Mouse (Mus musculus): ENCODE measurements around the gene Camk2n1. TPM values are rescaled to one million over a fixed set of nuclear protein-coding genes. Genes with fewer than 3 reads are reported as not detected.

The Camk2n1 gene
- 13.8 and 14.5 TPM in 2 replicates for polyA plus RNA-seq (2015; fragmentation: Nextera tagmentation; extraction: Ambion mirVana)

DNA sequence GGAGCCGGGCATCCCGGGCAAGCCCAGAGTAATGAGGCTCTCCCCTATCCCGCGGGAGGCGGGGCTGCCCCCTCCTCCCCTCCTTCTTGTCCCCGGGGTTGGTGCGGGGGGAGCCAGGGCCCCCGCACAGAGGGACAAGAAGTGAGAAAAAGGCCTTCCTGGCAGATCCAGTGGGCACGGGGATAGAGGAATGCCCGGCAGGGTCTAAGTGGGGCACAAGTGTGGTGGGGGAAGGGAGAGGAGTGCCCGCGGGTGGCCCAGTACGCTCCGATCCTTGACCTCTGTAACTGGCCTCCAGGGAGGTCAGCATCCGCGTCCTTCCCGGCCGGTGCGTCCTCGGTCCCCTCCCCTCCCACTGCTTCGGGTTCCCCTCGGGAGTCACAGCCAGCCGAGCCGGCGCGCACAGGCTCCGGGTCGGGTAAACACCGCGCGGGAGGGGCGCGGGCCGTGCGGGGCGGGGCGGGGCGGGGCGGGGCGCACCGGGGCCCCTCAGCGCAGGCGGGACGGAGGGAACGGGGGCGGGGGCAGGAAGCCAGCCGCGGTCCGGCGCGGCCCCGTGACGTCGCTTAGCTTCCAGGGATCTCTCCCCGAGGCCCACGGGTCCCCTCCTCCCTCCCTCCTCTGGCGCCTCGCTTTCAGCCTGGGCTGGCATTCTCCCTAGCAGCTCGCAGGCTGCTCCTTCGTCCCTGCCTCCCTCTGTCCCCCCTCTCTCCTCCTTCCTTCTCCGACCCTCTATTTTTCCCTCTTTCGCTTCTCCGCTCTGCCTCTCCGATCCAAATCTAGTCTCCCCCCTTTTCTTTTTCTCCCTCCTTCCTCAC, at the start of gene Camk2n1:
Camk2n1 (plus strand) TSS at position 562 of the 818 bp plus-strand sequence.
- under 1% methylated on average over 40 of the region's 64 CpGs for WGBS
- Histone ChIP-seq H3K27ac (peak within 1 kb of the TSS; percentile 97), H3K4me2 (ENCODE audit: low read length) (peak within 1 kb of the TSS; percentile 71), H3K36me3 (ENCODE audit: insufficient read depth, low read length) (no peaks in the 10 kb centered on the region), H3K4me3 (replicated peaks; ENCODE audit: low read depth, low read length) (peak within 1 kb of the TSS; percentile 95), H3K9me3 (replicated peaks; ENCODE audit: low read length) (no peaks in the 10 kb centered on the region), H3K9ac (ENCODE audit: low read depth, low read length) (peak within 1 kb of the TSS; percentile 96), H3K27me3 (ENCODE audit: insufficient read depth, low read length) (no peaks in the 10 kb centered on the region), H3K4me1 (replicated peaks; ENCODE audit: insufficient read depth, low read length) (peaks cover 18% of the 10 kb centered on the region)
- DNase-seq (ENCODE audit: low spot score) (peak; percentile 93), ATAC-seq (replicated peaks; ENCODE audit: low FRiP score, low read depth) (peak; percentile 83)
- no peak for TF ChIP-seq CTCF (IDR thresholded peaks at IDR 0.05; ENCODE audit: low read depth)

DNA sequence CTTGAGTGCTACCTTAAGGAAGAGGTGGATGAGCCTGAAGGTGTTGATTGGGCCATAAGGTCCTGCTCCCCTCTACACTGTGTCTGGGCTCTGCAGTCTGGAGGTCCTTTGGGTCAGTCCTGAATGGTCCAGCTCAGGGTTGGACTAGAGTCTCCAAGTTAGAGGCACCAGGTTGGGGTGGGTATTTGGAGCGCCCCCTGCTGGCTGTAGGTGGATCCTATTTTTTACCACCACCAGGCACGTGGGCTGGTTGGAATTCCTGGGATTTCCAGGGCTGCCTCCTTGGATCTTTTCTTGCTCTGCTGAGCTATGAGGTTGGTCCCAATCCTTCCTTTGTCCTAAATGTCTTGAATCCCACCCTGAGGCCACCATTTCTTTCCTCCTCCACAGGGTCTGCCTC, 49.3 kb upstream of the Camk2n1 start:
- H3K4me2 ChIP-seq (ENCODE audit: low read length): no peak overlapping the region
- H3K36me3 ChIP-seq (ENCODE audit: insufficient read depth, low read length): no peaks in the 10 kb centered on the region
- H3K27ac ChIP-seq: no peak overlapping the region
- H3K9me3 ChIP-seq (replicated peaks; ENCODE audit: low read length): no peaks in the 10 kb centered on the region
- WGBS: 22% methylated on average over 2 of the region's 2 CpGs
- no peaks in the 10 kb centered on the region for H3K27me3 ChIP-seq (ENCODE audit: insufficient read depth, low read length)
- H3K4me1 ChIP-seq (replicated peaks; ENCODE audit: insufficient read depth, low read length): no peaks in the 10 kb centered on the region
- no peak for ATAC-seq (replicated peaks; ENCODE audit: low FRiP score, low read depth)
- H3K9ac ChIP-seq (ENCODE audit: low read depth, low read length): no peak overlapping the region
- H3K4me3 ChIP-seq (replicated peaks; ENCODE audit: low read depth, low read length): no peak overlapping the region
- DNase-seq (ENCODE audit: low spot score): no peak
- TF ChIP-seq CTCF (IDR thresholded peaks at IDR 0.05; ENCODE audit: low read depth): peak; percentile 67

DNA sequence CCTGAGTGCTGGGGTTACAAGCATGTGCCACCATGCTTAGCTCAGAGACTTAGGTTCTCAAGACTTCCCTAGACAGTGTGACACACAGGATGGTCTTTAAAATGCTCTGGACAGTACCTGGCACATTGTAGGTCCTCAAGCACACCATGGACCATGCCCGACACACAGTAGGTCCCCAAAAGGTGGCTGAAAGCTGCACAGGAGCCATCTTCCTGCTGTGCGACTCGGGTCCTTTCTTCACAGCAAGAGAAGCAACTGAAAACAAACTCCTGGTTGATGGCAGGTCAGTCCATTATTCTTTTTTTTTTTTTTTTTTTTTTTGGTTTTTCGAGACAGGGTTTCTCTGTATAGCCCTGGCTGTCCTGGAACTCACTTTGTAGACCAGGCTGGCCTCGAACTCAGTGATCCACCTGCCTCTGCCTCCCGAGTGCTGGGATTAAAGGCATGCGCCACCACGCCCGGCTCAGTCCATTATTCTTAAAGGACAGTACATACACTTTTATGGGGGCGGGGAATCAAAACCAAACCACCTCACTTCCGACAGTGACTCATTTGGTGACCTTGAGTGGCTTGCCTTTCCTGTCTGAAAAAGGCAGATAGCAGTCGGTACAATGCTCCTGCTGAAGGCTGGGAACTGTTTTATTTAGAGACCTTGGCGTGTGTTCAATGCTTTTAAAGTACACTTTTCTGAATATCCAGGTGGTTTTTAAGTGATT, 46.5 kb upstream of the Camk2n1 start:
- ATAC-seq (replicated peaks; ENCODE audit: low FRiP score, low read depth) (no peak), DNase-seq (ENCODE audit: low spot score) (peak; percentile 25)
- TF ChIP-seq CTCF (IDR thresholded peaks at IDR 0.05; ENCODE audit: low read depth): no peak
- H3K4me1 ChIP-seq (replicated peaks; ENCODE audit: insufficient read depth, low read length): no peaks in the 10 kb centered on the region
- H3K4me3 ChIP-seq (replicated peaks; ENCODE audit: low read depth, low read length): no peak overlapping the region
- H3K27me3 ChIP-seq (ENCODE audit: insufficient read depth, low read length): no peaks in the 10 kb centered on the region
- H3K9ac ChIP-seq (ENCODE audit: low read depth, low read length): no peak overlapping the region
- no peak overlapping the region for H3K4me2 ChIP-seq (ENCODE audit: low read length)
- 58% methylated on average over 11 of the region's 13 CpGs for WGBS
- H3K27ac ChIP-seq: no peak overlapping the region
- no peaks in the 10 kb centered on the region for H3K36me3 ChIP-seq (ENCODE audit: insufficient read depth, low read length)
- H3K9me3 ChIP-seq (replicated peaks; ENCODE audit: low read length): no peaks in the 10 kb centered on the region

DNA sequence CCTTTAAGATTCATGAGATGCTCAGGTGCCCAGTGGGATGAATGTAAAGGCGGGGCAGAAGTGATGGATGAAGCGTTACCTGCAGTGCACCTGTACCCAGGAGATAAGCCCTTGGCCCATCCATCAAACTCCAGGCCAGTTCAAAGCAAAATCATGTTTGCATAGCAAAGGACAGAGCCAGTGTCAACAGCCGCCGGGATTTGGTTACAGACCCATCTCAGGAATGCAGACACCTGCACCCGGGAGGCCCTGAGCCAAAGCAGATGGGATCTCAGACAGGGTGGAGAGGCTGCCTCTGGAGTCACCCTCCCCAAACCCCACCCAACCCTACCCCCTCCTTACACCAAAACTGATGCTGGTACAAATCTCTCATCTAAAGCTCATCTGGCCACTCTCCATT, 43.1 kb upstream of the Camk2n1 start:
- H3K27me3 ChIP-seq (ENCODE audit: insufficient read depth, low read length): no peaks in the 10 kb centered on the region
- DNase-seq (ENCODE audit: low spot score) (peak; percentile 26), ATAC-seq (replicated peaks; ENCODE audit: low FRiP score, low read depth) (no peak)
- H3K4me3 ChIP-seq (replicated peaks; ENCODE audit: low read depth, low read length): no peak overlapping the region
- 14% methylated on average over 5 of the region's 5 CpGs for WGBS
- no peak overlapping the region for H3K27ac ChIP-seq
- no peaks in the 10 kb centered on the region for H3K9me3 ChIP-seq (replicated peaks; ENCODE audit: low read length)
- H3K4me2 ChIP-seq (ENCODE audit: low read length): no peak overlapping the region
- no peaks in the 10 kb centered on the region for H3K36me3 ChIP-seq (ENCODE audit: insufficient read depth, low read length)
- no peak overlapping the region for H3K9ac ChIP-seq (ENCODE audit: low read depth, low read length)
- peaks cover 9% of the 10 kb centered on the region for H3K4me1 ChIP-seq (replicated peaks; ENCODE audit: insufficient read depth, low read length)
- TF ChIP-seq CTCF (IDR thresholded peaks at IDR 0.05; ENCODE audit: low read depth): no peak

DNA sequence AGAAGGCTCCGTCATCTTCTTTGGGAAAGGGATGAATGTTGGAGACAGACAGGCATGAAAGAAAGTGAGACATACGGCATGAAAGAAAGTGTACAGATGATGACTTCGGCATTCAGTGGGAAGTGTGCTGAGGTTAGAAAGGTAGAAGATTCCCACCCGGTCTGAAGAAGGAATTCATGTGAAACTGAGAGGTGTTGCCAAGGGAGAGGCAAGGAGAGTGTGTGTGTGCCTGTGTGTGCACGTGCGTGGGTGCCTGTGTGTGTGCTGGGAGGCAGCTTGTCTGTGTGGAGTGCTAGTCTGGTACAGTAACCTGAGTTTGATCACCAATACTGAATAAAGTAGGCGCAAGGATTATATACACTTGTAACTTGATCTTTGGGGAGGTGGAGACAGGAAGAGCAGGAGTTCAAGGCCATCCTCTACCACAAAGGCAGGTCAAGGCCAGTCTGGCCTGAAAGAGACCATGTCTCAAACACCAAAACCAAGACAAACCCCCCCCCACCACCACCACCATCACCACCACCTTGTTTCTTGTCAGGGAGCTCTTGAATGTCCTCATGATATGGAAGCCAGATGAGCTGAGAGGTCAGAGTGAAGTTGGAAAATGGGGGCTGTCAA, 42.5 kb upstream of the Camk2n1 start:
- H3K27me3 ChIP-seq (ENCODE audit: insufficient read depth, low read length): no peaks in the 10 kb centered on the region
- no peak overlapping the region for H3K4me2 ChIP-seq (ENCODE audit: low read length)
- ATAC-seq (replicated peaks; ENCODE audit: low FRiP score, low read depth): no peak
- DNase-seq (ENCODE audit: low spot score): no peak
- no peak for TF ChIP-seq CTCF (IDR thresholded peaks at IDR 0.05; ENCODE audit: low read depth)
- H3K27ac ChIP-seq: no peak overlapping the region
- H3K4me1 ChIP-seq (replicated peaks; ENCODE audit: insufficient read depth, low read length): peaks cover 9% of the 10 kb centered on the region
- H3K4me3 ChIP-seq (replicated peaks; ENCODE audit: low read depth, low read length): no peak overlapping the region
- H3K9me3 ChIP-seq (replicated peaks; ENCODE audit: low read length): no peaks in the 10 kb centered on the region
- WGBS: 50% methylated on average over 7 of the region's 7 CpGs
- no peaks in the 10 kb centered on the region for H3K36me3 ChIP-seq (ENCODE audit: insufficient read depth, low read length)
- H3K9ac ChIP-seq (ENCODE audit: low read depth, low read length): no peak overlapping the region

DNA sequence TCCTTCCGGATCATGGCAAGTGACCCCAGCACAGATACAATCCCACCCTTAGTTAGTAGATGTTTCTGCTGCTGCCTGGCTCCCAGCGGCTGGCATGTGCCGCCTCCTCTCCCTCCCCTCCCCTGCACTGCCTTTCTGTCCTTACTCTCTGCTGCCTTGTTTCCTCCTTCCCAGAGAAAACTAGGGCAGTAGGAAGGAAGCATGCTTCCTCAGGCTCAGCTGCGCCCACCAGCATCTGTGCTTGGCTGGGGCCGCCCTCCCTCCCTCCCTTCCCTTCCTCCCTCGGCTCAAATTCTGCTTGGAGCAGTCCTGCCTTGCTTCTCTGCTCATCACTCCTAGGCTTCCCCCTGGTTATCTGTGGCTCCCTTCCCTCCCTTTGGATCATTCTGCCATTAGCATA, 39.4 kb upstream of the Camk2n1 start:
- DNase-seq (ENCODE audit: low spot score): peak; percentile 73
- no peaks in the 10 kb centered on the region for H3K9me3 ChIP-seq (replicated peaks; ENCODE audit: low read length)

More for the DNA sequence above, 39.4 kb upstream of the Camk2n1 start:
- Histone ChIP-seq H3K9ac (ENCODE audit: low read depth, low read length) (no peak overlapping the region), H3K4me2 (ENCODE audit: low read length) (peak overlapping the region; percentile 3; the same call in 1 of the 2 replicates), H3K4me1 (replicated peaks; ENCODE audit: insufficient read depth, low read length) (peaks cover 9% of the 10 kb centered on the region), H3K36me3 (ENCODE audit: insufficient read depth, low read length) (no peaks in the 10 kb centered on the region), H3K4me3 (replicated peaks; ENCODE audit: low read depth, low read length) (no peak overlapping the region), H3K27ac (peak overlapping the region; percentile 36), H3K27me3 (ENCODE audit: insufficient read depth, low read length) (no peaks in the 10 kb centered on the region)
- no peak for ATAC-seq (replicated peaks; ENCODE audit: low FRiP score, low read depth)
- TF ChIP-seq CTCF (IDR thresholded peaks at IDR 0.05; ENCODE audit: low read depth): no peak
- 13% methylated on average over 6 of the region's 6 CpGs for WGBS
